Mouse (Mus musculus) erythroblast, embryonic 14.5 days (primary cell): Measurements from ENCODE around the gene Rab2b. TPM values are rescaled to one million over a fixed set of nuclear protein-coding genes. Genes with fewer than 3 reads are reported as not detected.

Experiments
- H3K27me3 ChIP-seq: 2 replicates; pipeline ENCODE4 v1.6.1; 2012; ENCODE audit warnings: inconsistent platforms; ENCODE audit not compliant: control insufficient read depth
- H3K36me3 ChIP-seq: 2 replicates; pipeline ENCODE4 v1.6.1; 2012; ENCODE audit warnings: mild to moderate bottlenecking, inconsistent platforms; ENCODE audit not compliant: control insufficient read depth
- H3K4me1 ChIP-seq: 2 replicates; pipeline ENCODE4 v1.6.1; 2012; ENCODE audit warnings: inconsistent platforms; ENCODE audit not compliant: control insufficient read depth
- H3K4me3 ChIP-seq: replicated peaks from 2 replicates; pipeline ENCODE3; 2012; ENCODE audit warnings: moderate library complexity, mild to moderate bottlenecking, inconsistent platforms
- H3K9me3 ChIP-seq: 2 replicates; pipeline ENCODE4 v1.6.1; 2012; ENCODE audit warnings: low read length, inconsistent platforms, mixed read lengths; ENCODE audit not compliant: control insufficient read depth
- GATA1 ChIP-seq: IDR thresholded peaks from 2 replicates; pipeline ENCODE4 v1.6.1; 2012; ENCODE audit warnings: low read length, inconsistent platforms, mixed read lengths
- TAL1 ChIP-seq: IDR thresholded peaks from 3 replicates; pipeline ENCODE4 v1.6.1; 2012; ENCODE audit warnings: low read length, inconsistent platforms, mixed read lengths
- polyA plus RNA-seq: library from polyadenylated mRNA; stranded (reverse); fragments of >175 nt; gene quantifications from 2 replicates; pipeline ENCODE4 v1.2.3, GENCODE M21; 2012

The Rab2b gene
- polyA plus RNA-seq, 1 experiment, result not detected

DNA sequence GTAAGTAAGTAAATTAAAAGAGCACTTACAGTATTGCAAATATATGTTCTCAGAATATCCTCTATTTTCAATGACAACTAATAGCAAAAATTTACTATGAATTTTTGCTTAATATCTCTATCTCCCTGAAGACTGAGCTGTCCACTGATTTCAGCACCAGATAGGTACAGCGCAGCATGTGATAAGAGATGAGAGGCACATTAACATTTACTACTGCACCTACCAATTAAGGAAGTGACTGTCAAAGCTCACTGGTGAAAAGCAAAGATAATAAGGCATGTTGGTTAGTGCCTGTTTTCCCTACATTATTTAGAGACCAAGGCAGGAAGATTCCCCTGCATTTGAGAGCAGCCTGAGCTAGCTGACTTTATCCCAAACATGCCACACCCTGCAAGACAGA, 43.1 kb downstream of the Rab2b start:
- TF ChIP-seq TAL1 (no peak), GATA1 (no peak)
- Histone ChIP-seq H3K36me3 (peaks cover 60% of the 10 kb centered on the region), H3K9me3 (no peaks in the 10 kb centered on the region), H3K4me1 (peaks cover 9% of the 10 kb centered on the region), H3K4me3 (no peak overlapping the region), H3K27me3 (no peaks in the 10 kb centered on the region)

DNA sequence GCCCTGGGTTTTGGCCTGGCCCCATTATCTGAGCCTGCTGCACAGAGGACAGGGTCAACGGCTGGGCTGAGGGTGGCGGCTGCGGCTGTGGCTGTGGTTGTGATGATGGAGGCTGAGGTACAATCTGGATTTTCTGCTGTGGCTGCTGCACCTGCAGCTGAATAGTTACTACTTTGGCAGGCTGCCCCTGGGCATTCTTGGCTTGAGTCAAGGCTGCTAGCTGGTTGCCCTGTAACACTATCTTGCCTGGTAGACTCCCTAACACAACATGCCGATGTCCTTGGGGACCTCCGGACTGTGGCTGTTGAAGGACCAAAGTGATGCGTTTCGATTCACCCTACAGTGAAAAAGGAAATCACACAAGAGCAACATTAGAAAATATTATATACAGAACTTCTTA, 44.2 kb downstream of the Rab2b start:
- Histone ChIP-seq H3K4me1 (peaks cover 6% of the 10 kb centered on the region), H3K27me3 (no peaks in the 10 kb centered on the region), H3K36me3 (peaks cover 71% of the 10 kb centered on the region), H3K9me3 (no peaks in the 10 kb centered on the region), H3K4me3 (no peak overlapping the region)
- TF ChIP-seq TAL1 (no peak), GATA1 (no peak)

DNA sequence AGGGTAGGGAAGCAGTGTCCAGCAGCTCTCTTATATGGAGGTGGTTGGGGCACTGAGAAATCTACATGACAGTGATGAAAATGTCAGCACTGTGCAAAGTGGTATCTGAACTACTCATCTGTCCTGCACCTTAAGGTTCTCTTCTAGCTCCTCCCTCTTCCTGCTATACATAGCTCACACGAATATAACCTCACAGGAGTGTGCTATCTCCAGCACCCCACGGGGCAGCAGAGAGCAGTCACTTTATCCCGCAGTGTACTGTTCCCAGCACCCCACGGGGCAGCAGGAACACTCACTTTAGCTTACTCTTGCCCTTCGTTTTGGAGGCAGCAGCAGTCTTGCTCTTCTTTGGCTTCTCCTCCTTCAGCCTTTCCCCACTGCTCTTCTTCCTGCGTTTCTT, 47.1 kb downstream of the Rab2b start:
- TF ChIP-seq GATA1 (no peak), TAL1 (no peak)
- H3K36me3 ChIP-seq, result peaks cover 96% of the 10 kb centered on the region
- H3K9me3 ChIP-seq, result no peaks in the 10 kb centered on the region
- H3K4me3 ChIP-seq, result no peak overlapping the region
- no peaks in the 10 kb centered on the region for H3K27me3 ChIP-seq
- peaks cover 4% of the 10 kb centered on the region; the same call in 1 of the 2 replicates for H3K4me1 ChIP-seq

DNA sequence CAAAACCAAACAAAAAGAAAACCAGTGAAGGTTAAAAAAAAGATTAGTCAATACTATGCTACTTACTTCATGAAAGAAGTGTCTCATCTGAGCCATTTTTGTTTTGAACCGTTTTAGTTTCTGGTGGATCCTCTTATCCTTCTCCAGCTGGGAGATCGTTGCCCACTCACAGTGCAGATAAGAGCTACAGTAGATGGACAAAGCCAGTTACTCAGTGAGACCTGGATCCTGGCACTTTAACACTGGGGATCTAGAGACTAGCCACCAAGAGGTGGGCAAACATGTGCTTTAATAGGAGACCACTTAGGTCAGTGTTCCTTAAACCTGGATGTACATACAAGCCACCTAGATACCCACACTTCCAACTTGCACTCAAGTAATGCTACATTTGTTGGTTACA, 53.4 kb downstream of the Rab2b start:
- H3K4me1 ChIP-seq, result peaks cover 3% of the 10 kb centered on the region
- peaks cover 99% of the 10 kb centered on the region for H3K36me3 ChIP-seq
- H3K27me3 ChIP-seq, result no peaks in the 10 kb centered on the region
- H3K9me3 ChIP-seq, result no peaks in the 10 kb centered on the region
- TF ChIP-seq GATA1 (no peak), TAL1 (no peak)
- H3K4me3 ChIP-seq, result no peak overlapping the region

DNA sequence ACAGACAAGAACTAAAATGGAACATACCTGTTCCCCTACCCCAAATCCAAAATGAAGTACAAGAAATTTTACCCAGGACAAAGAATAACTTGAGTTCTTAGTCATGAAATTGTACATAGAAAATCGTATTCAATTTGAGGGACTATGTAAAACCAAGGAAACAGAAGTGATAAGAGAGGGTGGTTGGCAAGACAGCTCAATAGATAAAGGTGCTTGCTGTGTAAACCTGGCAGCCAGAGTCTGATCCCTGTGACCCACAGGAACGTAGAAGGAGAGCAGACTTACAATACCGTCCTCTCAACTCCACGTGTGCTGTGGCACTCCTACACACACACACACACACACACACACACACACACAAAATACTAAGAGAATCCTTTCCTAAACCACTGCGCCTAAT, 62.1 kb downstream of the Rab2b start:
- TF ChIP-seq TAL1 (no peak), GATA1 (no peak)
- Histone ChIP-seq H3K4me3 (no peak overlapping the region), H3K4me1 (peaks cover 2% of the 10 kb centered on the region; the same call in 1 of the 2 replicates), H3K9me3 (no peaks in the 10 kb centered on the region), H3K36me3 (peaks cover 95% of the 10 kb centered on the region), H3K27me3 (no peaks in the 10 kb centered on the region)

Other genes with a start within 250 kb of the Rab2b start
- not detected in 2 replicates for gene Olfr221, start 237.1 kb downstream of the Rab2b start, polyA plus RNA-seq
- 1.5 and 2.8 TPM in 2 replicates for gene Hnrnpc, start 175.5 kb downstream of the Rab2b start, polyA plus RNA-seq
- not detected in 2 replicates for gene Rpgrip1, start 168.8 kb downstream of the Rab2b start, polyA plus RNA-seq
- gene Supt16, start 82.1 kb downstream of the Rab2b start, polyA plus RNA-seq, result 2.0 and 2.6 TPM in 2 replicates
- gene Chd8, start 21.8 kb downstream of the Rab2b start, polyA plus RNA-seq, result 0.87 and 1.3 TPM in 2 replicates
- 1.4 and 2.0 TPM in 2 replicates for gene Tox4, start 399 bp downstream of the Rab2b start, polyA plus RNA-seq
- gene Mettl3, start 25.6 kb upstream of the Rab2b start, polyA plus RNA-seq, result 0.41 and 1.2 TPM in 2 replicates
- 0.01 TPM in 1 of 2 replicates, not detected in the other for gene Sall2, start 49.2 kb upstream of the Rab2b start, polyA plus RNA-seq
- not detected in 2 replicates for gene Olfr1513, start 76.9 kb upstream of the Rab2b start, polyA plus RNA-seq
- gene Olfr1512, start 99.6 kb upstream of the Rab2b start, polyA plus RNA-seq, result not detected in 2 replicates
- gene Olfr1511, start 117.8 kb upstream of the Rab2b start, polyA plus RNA-seq, result not detected in 2 replicates
- gene Olfr1510, start 134.8 kb upstream of the Rab2b start, polyA plus RNA-seq, result not detected in 2 replicates
- not detected in 2 replicates for gene Olfr1509, start 163.4 kb upstream of the Rab2b start, polyA plus RNA-seq
- gene Olfr1508, start 187.9 kb upstream of the Rab2b start, polyA plus RNA-seq, result not detected in 2 replicates
- gene Olfr1507, start 216.2 kb upstream of the Rab2b start, polyA plus RNA-seq, result not detected in 2 replicates